14 mouse cellular contexts compared by ENCODE assay signal in genomic region chr10:4246407-4246806, GRCm38 (mm10). TPM values are rescaled to one million over a fixed set of nuclear protein-coding genes. Genes with fewer than 3 reads are reported as not detected.
DNase-seq lines count a peak whose midpoint lies in the region; ATAC-seq lines count a peak whose summit lies in the region.
"Had no signal": no experiment of that assay in that cellular context is flagged by ENCODE, and none has a peak within 500 bp of the region (broad histone marks: within the 10 kb centered on the region; RNA-seq: fewer than 3 reads in every experiment).

No protein-coding gene starts in this region.

- DNase-seq in adrenal gland, postnatal 36 days = peak; percentile 20 to 32
- no peak for DNase-seq in adrenal gland, adult 18-20 months (ENCODE audit: low spot score in 2 of 2)
- DNase-seq in 416B (ENCODE audit: low read depth) (peak; percentile 56), MN1 (ENCODE audit: low spot score) (peak; percentile 55)
- no peak for DNase-seq in ovary, postnatal 10 days (ENCODE audit: low spot score)
- no peak for DNase-seq in kidney, adult 18-20 months
- DNase-seq in urinary bladder, postnatal 10 days (ENCODE audit: low spot score) = no peak
- DNase-seq: cerebellum, adult 2 months; gastrocnemius, postnatal 36 days; kidney, adult 11 months had no signal

- ATAC-seq in common myeloid progenitor, adult 5-6 weeks (replicated peaks; ENCODE audit: low read depth, poor library complexity, severe bottlenecking) = 0 out of 2 replicates have a peak, but pooled peaks have one; percentile 25
- ATAC-seq: forebrain, embryonic 15.5 days; hindbrain, postnatal 0 days; Patski had no signal

RNA-seq across cellular contexts. Expression of gene Akap12, which starts 19.8 kb away (rescaled TPM):
- total RNA-seq in adrenal gland, postnatal 36 days (2021) = 10 to 100 TPM; 20.2 to 25.1 TPM
- total RNA-seq in adrenal gland, adult 18-20 months (2021) = 10 to 100 TPM; 17.1 to 27.2 TPM
- under 0.01 and 0.68 TPM in 2 replicates for total RNA-seq in common myeloid progenitor, adult 5-6 weeks (2017)

Comparison
In these comparisons a context has a peak if more than half of its experiments do, and no peak if none do; other contexts are left out.
1. DNase-seq: peak in adrenal gland, postnatal 36 days (2 of 2), 416B (single experiment) and MN1 (single experiment); none in adrenal gland, adult 18-20 months (0 of 2), ovary, postnatal 10 days (single experiment), kidney, adult 18-20 months (single experiment) and urinary bladder, postnatal 10 days (single experiment).
2. RNA of gene Akap12, which starts 19.8 kb away (total RNA-seq): 17.1 to 27.2 TPM in adrenal gland, adult 18-20 months and 20.2 to 25.1 TPM in adrenal gland, postnatal 36 days; under 0.01 to 0.68 TPM in common myeloid progenitor, adult 5-6 weeks; every median in the first group is over 10 times any median in the second.